Mouse (Mus musculus): ENCODE measurements around the gene Bmp4.

GRCm38 (mm10) chr14:46419269-46419668 is 28.8 kb upstream of the Bmp4 start:
- TF ChIP-seq CTCF (IDR thresholded peaks at IDR 0.05; ENCODE audit: borderline replicate concordance, control insufficient read depth, extremely low read depth, insufficient read depth, low read length, poor library complexity): no peak
- no peak for TF ChIP-seq POLR2A (IDR thresholded peaks at IDR 0.05; ENCODE audit: control insufficient read depth, extremely low read depth, insufficient read depth, low read length, poor library complexity)
